Mouse (Mus musculus) heart, postnatal 25 days (tissue): ENCODE measurements around the gene Cmc4. TPM values are rescaled to one million over a fixed set of nuclear protein-coding genes. Genes with fewer than 3 reads are reported as not detected.

Experiments used
- DNase-seq: peaks from one replicate; pipeline ENCODE4 v3.0.0; 2022; ENCODE audit warnings: low spot score
- intact Hi-C: fragments of 180-260 bp; cut with DNase I; formaldehyde crosslinking; loops from one replicate; pipeline ENCODE4 v1.15.1; 2025
- total RNA-seq, 2 experiments: library from RNA; stranded (reverse); gene quantifications; 2 replicates each; pipeline ENCODE4 v1.2.3; 2021

Cmc4 gene
- total RNA-seq, result 10 to 100 TPM; 11.1 TPM

GRCm38 (mm10) chrX:75415936-75416785 lies at the start of gene Cmc4, which contains the start of the genes Mtcp1 and Brcc3:
Cmc4 (minus strand) TSS chrX:75416584.
Mtcp1 (minus strand) TSS chrX:75416588.
Brcc3 (plus strand) TSS chrX:75416628.
- peak; percentile 80 for DNase-seq
- intact Hi-C loops, result loop anchor here (10.0 kb wide), 1 partner anchor 99 kb away; the partner anchor contains the start of gene Vbp1

GRCm38 (mm10) chrX:75454597-75454996 lies 38.2 kb upstream of the Cmc4 start:
- no peak for DNase-seq
- intact Hi-C loops, result no loop called here

GRCm38 (mm10) chrX:75409711-75410110 lies 6.7 kb downstream of the Cmc4 start:
- DNase-seq, result no peak
- intact Hi-C loops, result loop anchor here (10.0 kb wide), 1 partner anchor 105 kb away; the partner anchor contains the start of gene Vbp1

- intact Hi-C loops, result no loop called here
- no peak for DNase-seq
Measured at GRCm38 (mm10) chrX:75403350-75403749, 13.0 kb downstream of the Cmc4 start.

GRCm38 (mm10) chrX:75402668-75403067 lies 13.7 kb downstream of the Cmc4 start:
- no peak for DNase-seq
- intact Hi-C loops, result no loop called here

GRCm38 (mm10) chrX:75399471-75399870 lies 16.9 kb downstream of the Cmc4 start:
- intact Hi-C loops, result no loop called here
- no peak for DNase-seq

- intact Hi-C loops, result no loop called here
- peak; percentile 45 for DNase-seq
Measured at GRCm38 (mm10) chrX:75382195-75382771, 34.1 kb downstream of the Cmc4 start, which contains the start of the genes Fundc2 and F8. Fundc2 (plus strand) TSS chrX:75382399. F8 (minus strand) TSS chrX:75382615.

- intact Hi-C loops, result no loop called here
- no peak for DNase-seq
Measured at GRCm38 (mm10) chrX:75381699-75382098, 34.7 kb downstream of the Cmc4 start.

- no peak for DNase-seq
- intact Hi-C loops, result no loop called here
Measured at GRCm38 (mm10) chrX:75381176-75381575, 35.2 kb downstream of the Cmc4 start.

GRCm38 (mm10) chrX:75376815-75377214 lies 39.6 kb downstream of the Cmc4 start:
- intact Hi-C loops, result no loop called here
- DNase-seq, result no peak

- intact Hi-C loops, result no loop called here
Measured at GRCm38 (mm10) chrX:75372666-75373425, 43.5 kb downstream of the Cmc4 start.

GRCm38 (mm10) chrX:75370197-75370596 lies 46.2 kb downstream of the Cmc4 start:
- DNase-seq, result no peak
- intact Hi-C loops, result no loop called here

More at GRCm38 (mm10) chrX:75372666-75373425, 43.5 kb downstream of the Cmc4 start:
- no peak for DNase-seq

Other genes with a start within 250 kb of the Cmc4 start
- 100 to 1,000 TPM; 155 to 167 TPM for gene Fundc2, start 34.2 kb downstream of the Cmc4 start, total RNA-seq
- 1 to 10 TPM; 1.2 to 2.0 TPM for gene F8, start 34.0 kb downstream of the Cmc4 start, total RNA-seq
- 1 to 10 TPM; 2.2 to 3.6 TPM for gene Mtcp1, start within 50 bp of the Cmc4 start, total RNA-seq
- 10 to 100 TPM; 22.9 to 29.2 TPM for gene Brcc3, start within 50 bp of the Cmc4 start, total RNA-seq
- gene Vbp1, start 97.7 kb upstream of the Cmc4 start, total RNA-seq, result 10 to 100 TPM; 41.2 to 50.5 TPM
- gene Rab39b, start 161.6 kb upstream of the Cmc4 start, total RNA-seq, result not detected